Mouse (Mus musculus) embryonic facial prominence, embryonic 11.5 days (tissue): ENCODE measurements around the gene Adamtsl4. TPM values are rescaled to one million over a fixed set of nuclear protein-coding genes. Genes with fewer than 3 reads are reported as not detected.

Experiments used
- ATAC-seq: fragments of 200-750 bp; cut with Nextera tagmentation; replicated peaks from 2 replicates; pipeline ENCODE4 v1.8.0; 2017; ENCODE audit warnings: low read depth; ENCODE audit not compliant: insufficient number of reproducible peaks, low FRiP score, low TSS enrichment
- DNase-seq: peaks from one replicate; pipeline ENCODE4 v3.0.0-alpha.2; 2015; ENCODE audit warnings: low spot score
- H3K27ac ChIP-seq: fragments of 300-500 bp; sonication (generic); replicated peaks from 2 replicates; pipeline ENCODE4 v1.5.1; 2014; ENCODE audit warnings: mild to moderate bottlenecking, low read depth, low read length, control low read depth
- H3K27me3 ChIP-seq: fragments of 300-500 bp; sonication (generic); 2 replicates; pipeline ENCODE4 v1.6.1; 2014; ENCODE audit warnings: mild to moderate bottlenecking, low read length, moderate library complexity, mixed read lengths; ENCODE audit not compliant: control insufficient read depth, insufficient read depth
- H3K36me3 ChIP-seq: fragments of 300-500 bp; sonication (generic); replicated peaks from 2 replicates; pipeline ENCODE4 v1.6.1; 2014; ENCODE audit warnings: low read depth, mild to moderate bottlenecking, low read length, moderate library complexity, mixed read lengths; ENCODE audit not compliant: control insufficient read depth, insufficient read depth
- H3K4me1 ChIP-seq: fragments of 300-500 bp; sonication (generic); 2 replicates; pipeline ENCODE4 v1.6.1; 2014; ENCODE audit warnings: low read length, mixed read lengths; ENCODE audit not compliant: control insufficient read depth, insufficient read depth
- H3K4me2 ChIP-seq: fragments of 300-500 bp; sonication (generic); 2 replicates; pipeline ENCODE4 v1.6.1; 2014; ENCODE audit warnings: low read depth, mild to moderate bottlenecking, control low read depth, low read length, moderate library complexity
- H3K4me3 ChIP-seq: fragments of 300-500 bp; sonication (generic); 2 replicates; pipeline ENCODE4 v1.5.1; 2014; ENCODE audit warnings: low read depth, low read length, control low read depth
- H3K9ac ChIP-seq: fragments of 300-500 bp; sonication (generic); replicated peaks from 2 replicates; pipeline ENCODE4 v1.6.1; 2014; ENCODE audit warnings: mild to moderate bottlenecking, control low read depth, low read length
- H3K9me3 ChIP-seq: fragments of 300-500 bp; sonication (generic); replicated peaks from 2 replicates; pipeline ENCODE4 v1.6.1; 2016; ENCODE audit warnings: mild to moderate bottlenecking, low read length, inconsistent platforms, mixed read lengths; ENCODE audit not compliant: control insufficient read depth
- WGBS: fragments of 180-500 bp; shearing (Covaris S2); extraction: QIAGEN DNeasy Blood & Tissue Kit; methylation state at CpG from one replicate; pipeline ENCODE4 v1.1.7; 2014; 5-methylcytosine and 5-hydroxymethylcytosine counted together
- polyA plus RNA-seq: library from polyadenylated mRNA; unstranded; fragments of >200 nt; fragmentation: Nextera tagmentation; extraction: Ambion mirVana; gene quantifications from 2 replicates; pipeline ENCODE4 v1.2.1, GENCODE M21; 2014

Gene Adamtsl4
- polyA plus RNA-seq, result 0.55 and 0.71 TPM in 2 replicates

GRCm38 (mm10) chr3:95687524-95688421 is at the start of gene Adamtsl4:
Gene Adamtsl4 (minus strand): TSS chr3:95687917.
- Histone ChIP-seq H3K27ac (no peak within 1 kb of the TSS), H3K9ac (peak within 1 kb of the TSS; percentile 63), H3K4me3 (peak within 1 kb of the TSS; percentile 39), H3K36me3 (no peaks in the 10 kb centered on the region), H3K27me3 (peaks cover 3% of the 10 kb centered on the region), H3K4me1 (peaks cover 5% of the 10 kb centered on the region), H3K4me2 (peak within 1 kb of the TSS; percentile 80), H3K9me3 (no peaks in the 10 kb centered on the region)
- DNase-seq (peak; percentile 79), ATAC-seq (peak; percentile 21; the same call in 1 of the 2 replicates)
- 6% methylated on average over 45 of the region's 50 CpGs for WGBS

GRCm38 (mm10) chr3:95735071-95735670 is 47.5 kb upstream of the Adamtsl4 start:
- no peak overlapping the region for H3K4me3 ChIP-seq
- no peaks in the 10 kb centered on the region for H3K27me3 ChIP-seq
- ATAC-seq (no peak), DNase-seq (no peak)
- 83% methylated on average over 12 of the region's 12 CpGs for WGBS
- no peak overlapping the region for H3K9ac ChIP-seq
- H3K36me3 ChIP-seq, result no peaks in the 10 kb centered on the region; the same call in none of the 2 replicates
- H3K9me3 ChIP-seq, result no peaks in the 10 kb centered on the region
- H3K4me2 ChIP-seq, result no peak overlapping the region
- H3K27ac ChIP-seq, result no peak overlapping the region
- no peaks in the 10 kb centered on the region; the same call in 1 of the 2 replicates for H3K4me1 ChIP-seq

GRCm38 (mm10) chr3:95734092-95734702 is 46.5 kb upstream of the Adamtsl4 start:
- ATAC-seq (no peak), DNase-seq (no peak)
- Histone ChIP-seq H3K9ac (no peak overlapping the region), H3K4me3 (no peak overlapping the region), H3K9me3 (no peaks in the 10 kb centered on the region), H3K36me3 (no peaks in the 10 kb centered on the region; the same call in none of the 2 replicates), H3K4me2 (no peak overlapping the region), H3K27me3 (no peaks in the 10 kb centered on the region), H3K4me1 (no peaks in the 10 kb centered on the region; the same call in 1 of the 2 replicates), H3K27ac (no peak overlapping the region)
- WGBS, result 81% methylated on average over 13 of the region's 13 CpGs

- Histone ChIP-seq H3K4me1 (no peaks in the 10 kb centered on the region), H3K27me3 (no peaks in the 10 kb centered on the region), H3K4me2 (no peak overlapping the region), H3K9me3 (no peaks in the 10 kb centered on the region), H3K27ac (no peak overlapping the region), H3K4me3 (no peak overlapping the region), H3K9ac (no peak overlapping the region), H3K36me3 (no peaks in the 10 kb centered on the region; the same call in none of the 2 replicates)
- ATAC-seq (no peak), DNase-seq (no peak)
- 88% methylated on average over 11 of the region's 11 CpGs for WGBS
Observed at GRCm38 (mm10) chr3:95732744-95733521, 45.2 kb upstream of the Adamtsl4 start.

GRCm38 (mm10) chr3:95732297-95732696 is 44.6 kb upstream of the Adamtsl4 start:
- H3K27me3 ChIP-seq, result no peaks in the 10 kb centered on the region
- H3K9me3 ChIP-seq, result no peaks in the 10 kb centered on the region
- H3K9ac ChIP-seq, result no peak overlapping the region
- H3K4me2 ChIP-seq, result no peak overlapping the region
- ATAC-seq (no peak), DNase-seq (no peak)
- H3K4me1 ChIP-seq, result no peaks in the 10 kb centered on the region
- no peak overlapping the region for H3K27ac ChIP-seq
- 94% methylated on average over 9 of the region's 9 CpGs for WGBS
- no peak overlapping the region for H3K4me3 ChIP-seq
- no peaks in the 10 kb centered on the region; the same call in none of the 2 replicates for H3K36me3 ChIP-seq

GRCm38 (mm10) chr3:95731802-95732201 is 44.1 kb upstream of the Adamtsl4 start:
- DNase-seq (no peak), ATAC-seq (no peak)
- no peak overlapping the region for H3K27ac ChIP-seq
- no peak overlapping the region for H3K4me3 ChIP-seq
- no peaks in the 10 kb centered on the region for H3K9me3 ChIP-seq
- H3K36me3 ChIP-seq, result no peaks in the 10 kb centered on the region; the same call in none of the 2 replicates
- 79% methylated on average over 4 of the region's 4 CpGs for WGBS
- no peaks in the 10 kb centered on the region for H3K4me1 ChIP-seq
- no peaks in the 10 kb centered on the region for H3K27me3 ChIP-seq
- no peak overlapping the region for H3K4me2 ChIP-seq
- no peak overlapping the region for H3K9ac ChIP-seq

GRCm38 (mm10) chr3:95730431-95730830 is 42.7 kb upstream of the Adamtsl4 start:
- ATAC-seq, result no peak; the same call in 1 of the 2 replicates
- WGBS, result 80% methylated on average over 7 of the region's 7 CpGs
- H3K27me3 ChIP-seq, result no peaks in the 10 kb centered on the region

More at GRCm38 (mm10) chr3:95730431-95730830, 42.7 kb upstream of the Adamtsl4 start:
- DNase-seq, result no peak
- no peak overlapping the region for H3K4me3 ChIP-seq
- no peak overlapping the region for H3K4me2 ChIP-seq
- H3K36me3 ChIP-seq, result no peaks in the 10 kb centered on the region
- H3K9me3 ChIP-seq, result no peaks in the 10 kb centered on the region
- H3K27ac ChIP-seq, result no peak overlapping the region
- H3K9ac ChIP-seq, result no peak overlapping the region
- H3K4me1 ChIP-seq, result no peaks in the 10 kb centered on the region
